Mouse (Mus musculus) CH12.LX (cell line): ENCODE data around the gene Nf1. TPM values are rescaled to one million over a fixed set of nuclear protein-coding genes. Genes with fewer than 3 reads are reported as not detected.

ENCODE experiments used
- DNase-seq: peaks from one replicate; pipeline ENCODE4 v3.0.0-alpha.2; 2013; ENCODE audit errors: extremely low read depth
- H3K27ac ChIP-seq: 2 replicates; pipeline ENCODE4 v1.5.1; 2012; ENCODE audit warnings: low read depth, mild to moderate bottlenecking, control low read depth, moderate library complexity; ENCODE audit not compliant: insufficient read depth
- H3K27me3 ChIP-seq: replicated peaks from 2 replicates; pipeline ENCODE3; 2012; ENCODE audit warnings: inconsistent platforms
- H3K36me3 ChIP-seq, 2 experiments: replicated peaks in 1 of 2; 2 replicates each; pipeline versions ENCODE3 to v1.6.1; 2012; ENCODE audit warnings: inconsistent platforms in 1 of 2, low read length in 1 of 2, mild to moderate bottlenecking in 1 of 2, mixed read lengths in 1 of 2, moderate library complexity in 1 of 2; ENCODE audit not compliant: control insufficient read depth in 1 of 2, insufficient read depth in 1 of 2
- H3K4me1 ChIP-seq, 2 experiments: 2 replicates each; pipeline ENCODE4 v1.6.1; 2012; ENCODE audit warnings: inconsistent platforms in 1 of 2, moderate library complexity in 1 of 2; ENCODE audit not compliant: insufficient read depth in 2 of 2, control insufficient read depth in 1 of 2
- H3K4me2 ChIP-seq: 2 replicates; pipeline ENCODE4 v1.6.1; 2012; ENCODE audit warnings: low read depth, mild to moderate bottlenecking, control low read depth; ENCODE audit not compliant: poor library complexity, insufficient read depth, severe bottlenecking
- H3K4me3 ChIP-seq, 3 experiments: fragments of 150-350 bp in 1 of 3; sonication (generic) in 1 of 3; replicated peaks in 1 of 3; 2 replicates each; pipeline versions ENCODE3 to v1.5.1; 2011 to 2012; ENCODE audit warnings: low read depth in 2 of 3, low read length in 2 of 3, mild to moderate bottlenecking in 2 of 3, moderate library complexity in 2 of 3, control low read depth in 1 of 3, improper control_type of control experiment in 1 of 3, inconsistent platforms in 1 of 3, mixed read lengths in 1 of 3; ENCODE audit not compliant: poor library complexity in 1 of 3
- H3K79me2 ChIP-seq: replicated peaks from 2 replicates; pipeline ENCODE4 v1.6.1; 2012; ENCODE audit warnings: mild to moderate bottlenecking, moderate library complexity; ENCODE audit not compliant: control insufficient read depth, poor library complexity, insufficient read depth, severe bottlenecking; ENCODE audit errors: extremely low read depth
- H3K9ac ChIP-seq: 2 replicates; pipeline ENCODE4 v1.6.1; 2012; ENCODE audit warnings: low read depth, mild to moderate bottlenecking, control low read depth, moderate library complexity; ENCODE audit not compliant: insufficient read depth
- H3K9me3 ChIP-seq: replicated peaks from 2 replicates; pipeline ENCODE3; 2012; ENCODE audit warnings: low read length, inconsistent platforms, mixed read lengths
- BHLHE40 ChIP-seq: IDR thresholded peaks from 2 replicates; pipeline ENCODE4 v1.6.1; 2011; ENCODE audit warnings: mild to moderate bottlenecking, low read depth, low read length, improper control_type of control experiment
- CHD1 ChIP-seq: IDR thresholded peaks from 2 replicates; pipeline ENCODE4 v1.6.1; 2012; ENCODE audit warnings: low read depth, low read length, improper control_type of control experiment, inconsistent platforms
- CHD2 ChIP-seq: IDR thresholded peaks from 2 replicates; pipeline ENCODE4 v1.6.1; 2011; ENCODE audit warnings: low read length, improper control_type of control experiment
- CTCF ChIP-seq, 2 experiments: IDR thresholded peaks in 1 of 2; conservative IDR thresholded peaks in 1 of 2; 2 replicates each; pipeline ENCODE4 v1.5.1; 2011 to 2012; ENCODE audit warnings: low read depth in 2 of 2, low read length in 2 of 2, improper control_type of control experiment in 1 of 2, inconsistent platforms in 1 of 2, mild to moderate bottlenecking in 1 of 2, moderate library complexity in 1 of 2
- ELF1 ChIP-seq: IDR thresholded peaks from 2 replicates; pipeline ENCODE4 v1.6.1; 2014; ENCODE audit warnings: low read depth, mild to moderate bottlenecking, inconsistent platforms, low read length, improper control_type of control experiment
- EP300 ChIP-seq: IDR thresholded peaks from 2 replicates; pipeline ENCODE4 v1.6.1; 2011; ENCODE audit warnings: low read length, improper control_type of control experiment
- ETS1 ChIP-seq: conservative IDR thresholded peaks from 2 replicates; pipeline ENCODE4 v1.6.1; 2012; ENCODE audit warnings: low read depth, mild to moderate bottlenecking, inconsistent platforms, low read length, improper control_type of control experiment, moderate library complexity
- JUN ChIP-seq: IDR thresholded peaks from 2 replicates; pipeline ENCODE4 v1.6.1; 2011; ENCODE audit warnings: low read depth, mild to moderate bottlenecking, low read length, improper control_type of control experiment, moderate library complexity; ENCODE audit not compliant: insufficient read depth
- JUND ChIP-seq: conservative IDR thresholded peaks from 2 replicates; pipeline ENCODE4 v1.6.1; 2011; ENCODE audit warnings: low read depth, low read length, improper control_type of control experiment
- MAFK ChIP-seq: IDR thresholded peaks from 2 replicates; pipeline ENCODE4 v1.6.1; 2011; ENCODE audit warnings: low read length, improper control_type of control experiment; ENCODE audit not compliant: insufficient replicate concordance
- MXI1 ChIP-seq: IDR thresholded peaks from 2 replicates; pipeline ENCODE4 v1.6.1; 2011; ENCODE audit warnings: mild to moderate bottlenecking, low read depth, low read length, improper control_type of control experiment
- PAX5 ChIP-seq: IDR thresholded peaks from 2 replicates; pipeline ENCODE4 v1.6.1; 2012; ENCODE audit warnings: low read length, inconsistent platforms, mixed read lengths
- POLR2A ChIP-seq: IDR thresholded peaks from 2 replicates; pipeline ENCODE4 v1.6.1; 2011; ENCODE audit warnings: low read depth, mild to moderate bottlenecking, improper control_type of control experiment, low read length
- RAD21 ChIP-seq: IDR thresholded peaks from 2 replicates; pipeline ENCODE4 v1.6.1; 2011; ENCODE audit warnings: low read depth, mild to moderate bottlenecking, low read length, improper control_type of control experiment, moderate library complexity
- SIN3A ChIP-seq: IDR thresholded peaks from 2 replicates; pipeline ENCODE4 v1.6.1; 2012; ENCODE audit warnings: low read length, improper control_type of control experiment, inconsistent platforms
- TBP ChIP-seq: conservative IDR thresholded peaks from 2 replicates; pipeline ENCODE4 v1.6.1; 2011; ENCODE audit warnings: low read depth, low read length, improper control_type of control experiment
- TCF12 ChIP-seq: IDR thresholded peaks from 2 replicates; pipeline ENCODE4 v1.6.1; 2014; ENCODE audit warnings: low read depth, mild to moderate bottlenecking, inconsistent platforms, low read length, improper control_type of control experiment
- USF1 ChIP-seq: IDR thresholded peaks from 2 replicates; pipeline ENCODE4 v1.6.1; 2014; ENCODE audit warnings: low read depth, mild to moderate bottlenecking, inconsistent platforms, low read length, improper control_type of control experiment
- ZC3H11A ChIP-seq: IDR thresholded peaks from 2 replicates; pipeline ENCODE4 v1.6.1; 2012; ENCODE audit warnings: low read depth, mild to moderate bottlenecking, inconsistent platforms, low read length, improper control_type of control experiment
- ZNF384 ChIP-seq: IDR thresholded peaks from 2 replicates; pipeline ENCODE4 v1.6.1; 2012; ENCODE audit warnings: low read depth, low read length, improper control_type of control experiment, inconsistent platforms
- dilution Hi-C: fragments of 300-500 bp; cut with MboI; formaldehyde crosslinking; loops from 2 replicates; pipeline ENCODE4 v1.14.3; 2020; ENCODE audit warnings: low sequenced_read_pairs; ENCODE audit not compliant: extremely low pct_unique_long_range_greater_than_20kb, extremely low pct_ligation_motif_present
- in situ Hi-C: fragments of 300-500 bp; cut with MboI; formaldehyde crosslinking; loops from 3 replicates; pipeline ENCODE4 v1.14.3; 2019; ENCODE audit warnings: low sequenced_read_pairs, low pct_ligation_motif_present, low pct_unique_long_range_greater_than_20kb, mixed read lengths
- polyA plus RNA-seq: library from polyadenylated mRNA; unstranded; fragments of >175 nt; gene quantifications from 2 replicates; pipeline ENCODE4 v1.2.1, GENCODE M21; 2012; ENCODE audit warnings: low read depth; ENCODE audit not compliant: insufficient read length
- total RNA-seq, 2 experiments: library from RNA; depleted of rRNA; stranded (reverse); fragments of 300-350 nt in 1 of 2; fragments of >200 nt in 1 of 2; gene quantifications; 2 replicates each; pipeline ENCODE4 v1.2.3; 2012 to 2014

The Nf1 gene
- total and polyA plus RNA-seq, 3 experiments: 7.3 to 19.5 (median 12.4) TPM

DNA sequence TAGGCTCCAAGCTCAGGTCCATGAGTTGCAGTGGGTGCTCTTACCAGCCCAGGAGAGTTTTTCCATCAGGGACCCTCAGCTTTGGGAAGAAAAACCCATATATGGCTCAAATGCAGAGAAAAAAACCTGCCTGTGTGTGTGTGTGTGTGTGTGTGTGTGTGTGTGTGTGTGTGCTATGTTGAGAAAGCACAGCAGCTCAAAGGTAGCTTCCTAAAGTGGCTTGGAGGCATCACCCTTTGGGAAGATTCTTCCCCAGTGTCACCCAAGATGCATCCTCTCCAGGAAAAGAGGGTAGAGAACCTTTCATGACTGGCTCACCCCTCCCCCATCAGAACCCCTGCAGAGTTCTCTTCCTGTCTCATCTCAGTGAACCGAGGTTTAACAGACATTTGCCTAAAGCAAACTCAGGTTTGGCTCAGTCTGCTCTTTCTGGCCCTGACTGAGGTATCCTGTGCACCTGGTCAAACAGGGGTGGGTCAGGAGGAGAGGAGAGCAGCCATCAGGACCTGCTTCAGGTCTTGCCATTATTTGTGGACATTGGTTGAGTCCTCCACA lies 272.6 kb downstream of the Nf1 start:
- H3K9me3 ChIP-seq: no peaks in the 10 kb centered on the region
- H3K4me2 ChIP-seq: no peak overlapping the region
- in situ Hi-C loops: no loop called here
- H3K27me3 ChIP-seq: no peaks in the 10 kb centered on the region
- DNase-seq: peak; percentile 64
- H3K27ac ChIP-seq: no peak overlapping the region
- no peak overlapping the region for H3K9ac ChIP-seq
- H3K4me1 ChIP-seq: peaks cover 22 to 56% of the 10 kb centered on the region in 2 experiments
- H3K36me3 ChIP-seq: peaks cover 0 to 24% of the 10 kb centered on the region in 2 experiments
- TF ChIP-seq ELF1: no peak
- TF ChIP-seq EP300: no peak
- TF ChIP-seq ZNF384: peak; percentile 11; the same call in 1 of the 2 replicates
- no peak for TF ChIP-seq USF1
- no peak for TF ChIP-seq SIN3A
- no peak for TF ChIP-seq CTCF (conservative IDR thresholded peaks at IDR 0.05 in 1 of 2, IDR thresholded peaks at IDR 0.05 in 1 of 2; ENCODE audit: low read depth in 2 of 2, low read length in 2 of 2)
- no peak for TF ChIP-seq CHD1
- no peak for TF ChIP-seq MXI1
- no peak for TF ChIP-seq JUN
- TF ChIP-seq, all 38 proteins: peak for 1
- Histone ChIP-seq H3K4me3 (no peak overlapping the region), H3K79me2 (no peaks in the 10 kb centered on the region)
- dilution Hi-C loops: no loop called here

DNA sequence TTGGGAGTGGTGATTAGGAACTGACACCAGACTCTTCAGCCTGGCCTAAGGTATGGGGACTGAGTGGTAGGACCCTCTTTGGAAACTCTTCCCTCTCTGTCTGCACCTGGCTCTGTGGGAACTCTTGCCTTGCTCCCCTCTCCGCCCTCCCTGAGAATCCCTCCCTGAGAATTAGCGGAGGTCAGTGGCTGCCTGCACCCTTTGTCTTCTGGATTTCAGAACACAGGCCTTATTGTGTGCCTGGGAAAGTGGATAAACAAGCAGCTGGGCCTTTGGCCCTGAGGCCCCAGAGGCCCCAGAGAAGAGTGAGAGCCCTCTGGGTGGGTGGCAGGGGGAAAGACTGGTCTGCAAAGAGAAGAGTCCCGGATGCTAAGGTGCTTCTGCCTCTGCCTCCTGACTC lies 273.6 kb downstream of the Nf1 start:
- H3K27me3 ChIP-seq: no peaks in the 10 kb centered on the region
- H3K36me3 ChIP-seq: peaks cover 0 to 30% of the 10 kb centered on the region in 2 experiments
- no peaks in the 10 kb centered on the region for H3K9me3 ChIP-seq
- no peak overlapping the region for H3K4me2 ChIP-seq
- in situ Hi-C loops: no loop called here
- peaks cover 24 to 61% of the 10 kb centered on the region in 2 experiments for H3K4me1 ChIP-seq
- dilution Hi-C loops: no loop called here
- no peaks in the 10 kb centered on the region for H3K79me2 ChIP-seq
- no peak overlapping the region for H3K4me3 ChIP-seq
- H3K27ac ChIP-seq: no peak overlapping the region
- no peak for DNase-seq
- no peak for TF ChIP-seq CHD2
- TF ChIP-seq TCF12: no peak
- no peak for TF ChIP-seq BHLHE40
- no peak for TF ChIP-seq RAD21
- TF ChIP-seq JUND: no peak
- TF ChIP-seq CHD1: no peak
- TF ChIP-seq ZC3H11A: no peak
- no peak for TF ChIP-seq EP300
- no peak for TF ChIP-seq ZNF384
- TF ChIP-seq TBP: no peak
- TF ChIP-seq MAFK: no peak
- no peak for TF ChIP-seq PAX5
- no peak for TF ChIP-seq POLR2A
- no peak for TF ChIP-seq ETS1
- no peak overlapping the region for H3K9ac ChIP-seq
